Mouse (Mus musculus) small intestine, adult 2 months (tissue): Measurements from ENCODE around the gene Eng.

ENCODE experiments used
- CTCF ChIP-seq: fragments of 200-500 bp; IDR thresholded peaks from 2 replicates; pipeline ENCODE4 v1.5.1; 2012; ENCODE audit warnings: low read depth, mild to moderate bottlenecking, control low read depth, inconsistent platforms, low read length, moderate library complexity, mixed read lengths; ENCODE audit not compliant: insufficient replicate concordance, insufficient read length; ENCODE audit errors: extremely low read depth
- POLR2A ChIP-seq: fragments of 200-500 bp; IDR thresholded peaks from 2 replicates; pipeline ENCODE4 v1.6.1; 2012; ENCODE audit warnings: low read depth, mild to moderate bottlenecking, control low read depth, inconsistent platforms, low read length, moderate library complexity

DNA sequence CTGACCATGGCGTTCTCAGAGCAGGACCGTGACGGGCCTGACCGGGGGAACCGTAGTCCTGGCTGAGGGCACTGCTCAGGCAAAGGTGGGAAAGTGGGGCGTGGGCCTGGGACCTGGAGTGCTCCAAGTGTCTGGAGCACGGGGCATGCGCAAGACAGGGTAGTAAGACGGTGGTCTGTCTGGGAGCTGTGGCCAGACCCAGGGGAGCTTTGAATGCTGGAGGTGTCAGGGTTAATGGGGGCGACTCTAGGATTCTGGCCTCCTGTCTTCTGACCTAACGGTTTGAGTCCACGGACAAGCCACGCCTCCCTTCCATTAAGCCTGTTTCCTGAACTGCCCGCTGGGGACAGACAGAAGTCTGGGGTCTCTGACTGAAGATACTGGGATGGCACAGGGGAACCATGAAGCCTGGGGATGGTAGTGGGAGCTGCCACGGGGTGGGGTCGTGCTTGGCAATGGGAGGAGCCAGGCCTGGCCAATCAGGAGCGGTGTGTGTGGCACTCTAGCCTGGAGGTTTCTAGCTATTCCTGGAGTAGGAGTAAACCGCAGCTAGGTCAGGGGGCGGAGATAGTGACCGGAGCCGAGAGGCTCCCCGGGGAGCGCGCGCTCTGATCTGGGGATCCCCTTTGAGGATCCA is 38.1 kb upstream of the Eng start:
- TF ChIP-seq CTCF (no peak), POLR2A (no peak)
